Mouse (Mus musculus) hindbrain, embryonic 13.5 days (tissue): ENCODE data around the gene Dlg5. TPM values are rescaled to one million over a fixed set of nuclear protein-coding genes. Genes with fewer than 3 reads are reported as not detected.

Source experiments
- ATAC-seq: fragments of 200-750 bp; cut with Nextera tagmentation; 2 replicates; pipeline ENCODE4 v1.8.0; 2017; ENCODE audit warnings: moderate TSS enrichment; ENCODE audit not compliant: low FRiP score
- H3K27ac ChIP-seq: fragments of 300-500 bp; sonication (generic); 2 replicates; pipeline ENCODE4 v1.5.1; 2015; ENCODE audit warnings: inconsistent platforms, mild to moderate bottlenecking, moderate library complexity
- H3K27me3 ChIP-seq: fragments of 300-500 bp; sonication (generic); 2 replicates; pipeline ENCODE4 v1.6.1; 2015; ENCODE audit warnings: mild to moderate bottlenecking, inconsistent platforms
- H3K36me3 ChIP-seq: fragments of 300-500 bp; sonication (generic); 2 replicates; pipeline ENCODE4 v1.6.1; 2015; ENCODE audit warnings: mild to moderate bottlenecking, inconsistent platforms
- H3K4me1 ChIP-seq: fragments of 300-500 bp; sonication (generic); replicated peaks from 2 replicates; pipeline ENCODE4 v1.6.1; 2015; ENCODE audit warnings: inconsistent platforms
- H3K4me2 ChIP-seq: fragments of 300-500 bp; sonication (generic); 2 replicates; pipeline ENCODE4 v1.6.1; 2015; ENCODE audit warnings: inconsistent platforms, mild to moderate bottlenecking, moderate library complexity
- H3K4me3 ChIP-seq: fragments of 300-500 bp; sonication (generic); 2 replicates; pipeline ENCODE4 v1.5.1; 2015; ENCODE audit warnings: mild to moderate bottlenecking, inconsistent platforms
- H3K9ac ChIP-seq: fragments of 300-500 bp; sonication (generic); 2 replicates; pipeline ENCODE4 v1.6.1; 2015; ENCODE audit warnings: mild to moderate bottlenecking, inconsistent platforms
- H3K9me3 ChIP-seq: fragments of 300-500 bp; sonication (generic); 2 replicates; pipeline ENCODE4 v1.6.1; 2016; ENCODE audit warnings: inconsistent platforms
- WGBS: fragments of 180-500 bp; shearing (Covaris S2); methylation state at CpG from one replicate; pipeline ENCODE4 v1.1.7; 2015; 5-methylcytosine and 5-hydroxymethylcytosine counted together
- polyA plus RNA-seq: library from polyadenylated mRNA; unstranded; fragments of >200 nt; fragmentation: Nextera tagmentation; extraction: Ambion mirVana; gene quantifications from 2 replicates; pipeline ENCODE4 v1.2.1, GENCODE M21; 2015

The Dlg5 gene
- polyA plus RNA-seq, 1 experiment from 2014 or later = 18.7 TPM

DNA sequence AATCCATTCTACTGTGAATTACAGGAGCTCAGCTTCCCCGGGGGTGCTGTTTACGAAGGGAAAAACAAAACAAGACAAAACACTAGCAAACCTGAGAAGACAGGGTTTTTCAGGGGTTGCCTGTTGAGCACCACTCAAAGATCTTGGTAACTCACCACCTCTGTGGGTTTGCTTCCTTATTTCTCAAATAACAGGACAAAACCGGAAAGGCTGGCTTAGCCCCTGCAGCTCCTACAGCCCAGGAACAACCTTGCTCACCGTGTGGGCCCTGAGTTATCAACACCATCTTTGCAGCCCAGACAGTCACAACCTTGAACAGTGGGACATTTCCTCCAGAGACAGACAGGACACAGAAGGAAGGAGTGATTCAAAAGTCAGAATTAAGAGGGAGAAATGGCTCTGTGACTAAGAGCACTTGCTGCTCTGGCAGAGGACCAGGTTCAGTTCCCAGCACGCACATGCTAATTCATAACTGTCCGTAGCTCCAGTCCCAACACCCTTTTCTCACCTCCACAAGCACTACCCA, 66.2 kb downstream of the Dlg5 start:
- 89% methylated on average over 6 of the region's 6 CpGs for WGBS
- Histone ChIP-seq H3K9ac (no peak overlapping the region), H3K4me1 (peaks cover 10% of the 10 kb centered on the region)

DNA sequence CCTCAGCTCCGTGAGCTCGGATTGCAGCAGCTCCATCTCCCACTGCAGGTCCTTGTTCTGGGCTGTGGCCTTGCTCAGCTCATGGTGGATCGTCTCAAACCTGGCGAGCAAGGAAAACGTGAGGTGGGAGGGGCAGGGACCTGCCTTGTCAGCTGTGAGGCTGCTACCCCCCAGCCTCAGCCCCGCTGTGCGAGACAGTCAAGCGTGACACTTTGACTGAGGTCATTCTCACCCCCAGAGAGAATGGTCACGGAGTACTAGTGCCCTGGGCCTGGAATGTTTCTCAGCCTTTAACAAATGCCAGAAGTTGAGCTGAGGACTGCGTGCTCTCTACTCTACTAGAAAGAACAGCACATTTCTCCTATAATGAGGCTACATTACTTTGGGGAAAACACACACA, 69.1 kb downstream of the Dlg5 start:
- 61% methylated on average over 10 of the region's 10 CpGs for WGBS
- H3K9ac ChIP-seq = no peak overlapping the region
- H3K36me3 ChIP-seq = peaks cover 51% of the 10 kb centered on the region

More for the DNA sequence above, 66.2 kb downstream of the Dlg5 start:
- Histone ChIP-seq H3K36me3 (peaks cover 31% of the 10 kb centered on the region), H3K9me3 (no peaks in the 10 kb centered on the region), H3K27me3 (no peaks in the 10 kb centered on the region), H3K27ac (no peak overlapping the region), H3K4me3 (no peak overlapping the region), H3K4me2 (no peak overlapping the region)
- no peak for ATAC-seq

DNA sequence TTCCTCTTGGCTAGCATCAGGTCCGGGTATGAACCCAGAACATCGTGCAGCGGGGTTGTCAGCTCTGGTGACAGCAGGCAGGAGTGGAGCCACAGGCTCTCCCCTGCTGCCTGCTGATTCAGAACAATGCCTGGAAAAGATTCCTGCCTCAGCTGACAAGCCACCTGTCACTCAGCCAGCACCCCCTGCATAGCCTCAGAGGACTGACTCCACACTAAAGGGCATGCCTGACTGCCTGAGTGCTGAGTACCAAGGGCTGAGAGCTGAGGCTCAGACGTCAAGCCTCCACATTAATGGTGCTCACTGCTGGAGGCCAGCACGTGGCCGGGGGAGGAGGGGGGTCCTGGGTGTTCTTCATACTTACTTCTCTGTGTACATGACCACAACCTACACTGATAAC, 72.4 kb downstream of the Dlg5 start:
- no peaks in the 10 kb centered on the region for H3K9me3 ChIP-seq
- H3K27me3 ChIP-seq = no peaks in the 10 kb centered on the region
- H3K4me3 ChIP-seq = no peak overlapping the region
- H3K36me3 ChIP-seq = peaks cover 83% of the 10 kb centered on the region
- no peak overlapping the region for H3K9ac ChIP-seq
- H3K4me2 ChIP-seq = no peak overlapping the region
- H3K27ac ChIP-seq = no peak overlapping the region
- no peak for ATAC-seq
- H3K4me1 ChIP-seq = no peaks in the 10 kb centered on the region; the same call in 1 of the 2 replicates
- WGBS = 53% methylated on average over 6 of the region's 6 CpGs

More for the DNA sequence above, 69.1 kb downstream of the Dlg5 start:
- ATAC-seq = no peak
- Histone ChIP-seq H3K27me3 (no peaks in the 10 kb centered on the region), H3K4me2 (no peak overlapping the region), H3K27ac (no peak overlapping the region), H3K4me1 (peaks cover 4% of the 10 kb centered on the region), H3K4me3 (no peak overlapping the region), H3K9me3 (no peaks in the 10 kb centered on the region)

DNA sequence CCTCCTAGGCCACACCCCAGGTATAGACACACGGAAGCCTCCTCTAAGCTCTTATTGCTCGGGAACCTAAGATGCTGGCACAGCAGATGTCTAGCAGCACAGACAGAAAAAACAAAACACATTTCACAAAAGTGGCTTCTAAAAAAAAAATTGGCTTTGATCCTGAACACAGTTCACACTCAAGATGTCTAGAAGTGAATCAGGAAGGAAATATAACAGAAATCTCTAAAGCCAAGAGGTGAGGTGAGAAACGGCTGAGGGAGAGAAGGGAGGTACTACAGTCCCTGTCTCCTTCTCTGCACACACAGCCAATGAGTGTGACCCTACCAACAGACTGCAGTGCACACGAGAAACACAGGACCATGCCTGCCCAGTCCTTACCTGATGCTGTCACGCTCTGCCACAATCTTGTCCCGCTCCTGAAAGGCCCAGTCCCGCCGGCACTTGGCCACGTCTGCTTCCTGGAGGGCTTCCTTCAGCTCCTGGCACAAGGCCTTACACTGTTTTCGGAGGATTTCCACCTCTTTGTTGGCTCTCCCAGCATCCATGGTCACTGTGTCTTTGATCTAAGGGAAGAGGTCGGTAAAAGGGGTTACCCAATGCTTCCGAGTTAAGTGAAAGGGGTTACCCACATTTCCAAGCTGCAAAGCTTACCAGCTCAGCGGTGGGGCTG, 73.9 kb downstream of the Dlg5 start:
- WGBS = 84% methylated on average over 13 of the region's 13 CpGs
- no peak overlapping the region for H3K27ac ChIP-seq

DNA sequence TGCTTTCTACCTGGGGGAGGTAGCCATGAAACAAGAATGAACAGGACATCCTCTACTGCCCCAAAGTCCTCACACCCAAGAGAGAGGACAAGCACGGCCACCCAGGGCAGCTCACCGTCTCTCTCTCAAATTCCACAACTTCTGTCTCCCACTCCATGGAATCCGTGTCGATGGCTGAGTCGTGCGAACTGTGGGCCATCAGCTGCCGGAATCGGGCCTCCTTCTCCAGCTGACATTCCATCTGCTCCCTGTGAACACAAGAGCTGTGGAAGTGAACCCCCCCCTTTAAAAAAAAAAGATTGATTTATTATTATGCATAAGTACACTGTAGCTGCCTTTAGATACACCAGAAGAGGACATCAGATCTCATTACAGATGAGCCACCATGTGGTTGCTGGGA, 79.7 kb downstream of the Dlg5 start:
- Histone ChIP-seq H3K4me2 (no peak overlapping the region), H3K9me3 (no peaks in the 10 kb centered on the region), H3K9ac (no peak overlapping the region), H3K4me1 (no peaks in the 10 kb centered on the region), H3K4me3 (no peak overlapping the region), H3K27me3 (no peaks in the 10 kb centered on the region), H3K36me3 (peaks cover 90% of the 10 kb centered on the region), H3K27ac (no peak overlapping the region)
- 96% methylated on average over 8 of the region's 8 CpGs for WGBS
- ATAC-seq = no peak

More for the DNA sequence above, 73.9 kb downstream of the Dlg5 start:
- Histone ChIP-seq H3K4me1 (no peaks in the 10 kb centered on the region), H3K9ac (no peak overlapping the region), H3K36me3 (peaks cover 82% of the 10 kb centered on the region), H3K27me3 (no peaks in the 10 kb centered on the region), H3K4me3 (no peak overlapping the region), H3K9me3 (no peaks in the 10 kb centered on the region), H3K4me2 (no peak overlapping the region)
- ATAC-seq = no peak

DNA sequence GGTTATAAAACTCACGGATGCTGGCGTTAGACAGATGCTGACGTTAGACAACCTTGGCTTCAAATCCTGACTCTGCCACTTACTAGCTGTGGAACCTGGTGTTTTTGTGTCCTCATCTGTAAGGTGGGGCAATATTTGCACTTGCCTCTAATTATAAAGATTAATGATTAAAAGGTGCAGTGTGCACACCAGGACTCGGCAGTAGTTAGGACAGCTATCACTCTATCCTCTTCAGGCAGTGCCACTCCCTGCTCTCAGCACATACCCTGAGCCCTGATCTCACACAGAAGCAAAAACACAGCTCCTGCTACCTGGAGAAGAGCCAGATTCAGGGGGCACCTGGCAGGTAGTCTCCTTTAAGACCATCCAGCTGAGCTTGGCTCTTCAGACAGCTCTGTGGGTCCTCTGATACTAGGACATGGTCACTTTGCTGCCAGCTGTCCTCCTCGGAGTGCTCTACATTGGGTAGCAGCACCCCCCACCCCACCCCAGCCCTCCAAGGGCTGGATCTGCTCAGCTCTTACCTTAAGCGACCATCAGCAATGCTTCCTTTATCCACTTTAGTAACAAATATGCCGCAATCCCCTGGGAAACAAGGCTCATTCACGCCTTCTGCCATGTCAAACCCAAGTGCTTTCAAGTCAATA, 80.9 kb downstream of the Dlg5 start:
- Histone ChIP-seq H3K4me3 (no peak overlapping the region), H3K9me3 (no peaks in the 10 kb centered on the region), H3K4me1 (no peaks in the 10 kb centered on the region), H3K27ac (no peak overlapping the region), H3K9ac (no peak overlapping the region), H3K27me3 (no peaks in the 10 kb centered on the region), H3K4me2 (no peak overlapping the region), H3K36me3 (peaks cover 87% of the 10 kb centered on the region)
- no peak for ATAC-seq
- 93% methylated on average over 8 of the region's 8 CpGs for WGBS

DNA sequence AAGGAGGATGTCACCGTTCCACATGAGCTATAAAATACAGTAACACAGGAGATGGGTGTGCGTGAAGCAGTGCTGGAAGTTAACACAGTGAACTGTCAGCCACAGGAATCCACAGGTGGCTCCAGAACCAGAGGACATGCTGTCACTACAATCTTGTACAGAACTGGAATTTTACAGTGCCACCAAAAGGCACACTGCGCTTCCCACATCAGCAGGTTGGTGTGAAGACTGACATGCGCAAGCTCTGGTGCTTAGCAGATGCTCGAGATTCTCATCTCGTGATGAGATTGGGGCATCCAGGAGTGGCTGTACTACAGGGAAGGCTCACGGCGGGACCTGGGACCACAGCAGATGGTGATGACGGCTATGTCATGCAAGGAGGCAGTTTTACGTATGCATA, 82.9 kb downstream of the Dlg5 start:
- no peaks in the 10 kb centered on the region for H3K4me1 ChIP-seq
- ATAC-seq = no peak
- 91% methylated on average over 10 of the region's 10 CpGs for WGBS
- no peak overlapping the region for H3K4me2 ChIP-seq
- H3K27ac ChIP-seq = no peak overlapping the region
- no peak overlapping the region for H3K4me3 ChIP-seq
- no peak overlapping the region for H3K9ac ChIP-seq
- no peaks in the 10 kb centered on the region for H3K9me3 ChIP-seq
- H3K36me3 ChIP-seq = peaks cover 91% of the 10 kb centered on the region
- H3K27me3 ChIP-seq = no peaks in the 10 kb centered on the region

DNA sequence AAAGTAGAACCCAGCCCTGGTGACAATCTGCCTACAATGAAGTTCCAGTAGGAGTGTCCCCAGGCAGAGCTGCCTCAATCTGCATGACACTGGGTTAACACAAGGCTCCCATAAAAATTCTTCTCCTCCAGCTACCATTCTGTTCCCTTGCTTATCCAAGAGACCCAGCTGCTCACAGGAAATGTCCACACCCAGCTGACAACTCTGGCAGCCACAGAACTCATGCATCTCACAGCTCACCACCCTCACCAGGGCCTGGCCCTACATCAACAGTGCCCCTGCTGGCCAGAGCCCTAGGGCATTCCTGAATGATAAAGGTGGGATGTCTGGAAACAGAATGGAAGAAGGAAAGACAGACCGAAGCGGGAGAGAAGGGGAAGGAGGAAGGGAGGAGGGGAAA, 96.8 kb downstream of the Dlg5 start:
- H3K27me3 ChIP-seq = no peaks in the 10 kb centered on the region
- no peak overlapping the region for H3K27ac ChIP-seq
- H3K4me1 ChIP-seq = peaks cover 13% of the 10 kb centered on the region
- H3K36me3 ChIP-seq = peaks cover 91% of the 10 kb centered on the region
- WGBS = 72% methylated on average over 2 of the region's 2 CpGs
- H3K4me3 ChIP-seq = no peak overlapping the region
- H3K4me2 ChIP-seq = no peak overlapping the region
- no peak overlapping the region for H3K9ac ChIP-seq
- H3K9me3 ChIP-seq = no peaks in the 10 kb centered on the region
- no peak for ATAC-seq

DNA sequence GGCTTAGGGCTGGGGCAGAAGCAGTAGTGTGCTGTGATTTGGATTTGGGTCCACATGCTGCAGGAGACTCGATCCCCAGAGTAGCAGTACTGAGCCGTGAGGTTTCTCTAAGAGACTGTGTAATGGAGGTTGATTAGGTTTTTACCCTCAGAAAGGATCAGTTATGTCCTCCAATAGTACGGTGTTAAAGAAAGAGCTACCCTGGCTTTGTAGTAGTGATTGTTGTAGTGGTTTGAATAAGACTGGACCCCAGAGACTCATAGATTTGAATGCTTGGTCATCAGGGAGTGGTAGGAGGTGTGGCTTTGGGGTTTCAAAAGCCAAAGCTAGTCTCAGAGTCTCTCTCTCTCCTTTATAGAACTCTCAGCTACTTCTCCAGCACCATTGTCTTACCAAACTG, 100.9 kb downstream of the Dlg5 start:
- peak overlapping the region; percentile 31 for H3K27ac ChIP-seq
- H3K4me1 ChIP-seq = peaks cover 18% of the 10 kb centered on the region
- no peak overlapping the region for H3K4me2 ChIP-seq
- no peaks in the 10 kb centered on the region for H3K27me3 ChIP-seq
- ATAC-seq = 0 out of 2 replicates have a peak, but pooled peaks have one; percentile 8
- H3K9ac ChIP-seq = no peak overlapping the region
- H3K36me3 ChIP-seq = peaks cover 85% of the 10 kb centered on the region
- WGBS = 58% methylated on average over 3 of the region's 3 CpGs
- H3K9me3 ChIP-seq = no peaks in the 10 kb centered on the region
- no peak overlapping the region for H3K4me3 ChIP-seq

DNA sequence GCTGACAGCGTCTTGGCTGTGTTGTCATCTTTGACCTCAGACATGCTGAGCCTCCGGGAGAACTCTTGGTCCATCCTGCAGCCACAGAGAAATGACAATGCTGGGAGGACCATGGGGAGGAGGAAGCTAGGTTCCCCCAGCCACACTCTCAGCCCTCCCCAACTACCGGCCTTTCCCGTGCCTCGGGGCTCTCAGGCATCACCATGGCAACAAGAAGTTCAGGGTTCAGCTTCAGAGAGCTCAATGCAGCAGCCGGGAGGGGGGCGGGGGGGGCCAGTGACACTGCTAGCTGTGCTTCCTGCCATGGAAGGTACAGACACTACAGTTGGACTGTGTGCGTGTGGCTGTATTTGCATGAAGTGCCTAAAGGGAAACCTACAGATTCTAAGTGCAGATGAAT, 101.3 kb downstream of the Dlg5 start:
- Histone ChIP-seq H3K27me3 (no peaks in the 10 kb centered on the region), H3K4me3 (no peak overlapping the region), H3K36me3 (peaks cover 85% of the 10 kb centered on the region), H3K4me1 (peaks cover 18% of the 10 kb centered on the region), H3K4me2 (peak overlapping the region; percentile 16; the same call in 1 of the 2 replicates), H3K9me3 (no peaks in the 10 kb centered on the region), H3K9ac (no peak overlapping the region), H3K27ac (peak overlapping the region; percentile 31)
- peak; percentile 67 for ATAC-seq
- WGBS = 19% methylated on average over 8 of the region's 8 CpGs

DNA sequence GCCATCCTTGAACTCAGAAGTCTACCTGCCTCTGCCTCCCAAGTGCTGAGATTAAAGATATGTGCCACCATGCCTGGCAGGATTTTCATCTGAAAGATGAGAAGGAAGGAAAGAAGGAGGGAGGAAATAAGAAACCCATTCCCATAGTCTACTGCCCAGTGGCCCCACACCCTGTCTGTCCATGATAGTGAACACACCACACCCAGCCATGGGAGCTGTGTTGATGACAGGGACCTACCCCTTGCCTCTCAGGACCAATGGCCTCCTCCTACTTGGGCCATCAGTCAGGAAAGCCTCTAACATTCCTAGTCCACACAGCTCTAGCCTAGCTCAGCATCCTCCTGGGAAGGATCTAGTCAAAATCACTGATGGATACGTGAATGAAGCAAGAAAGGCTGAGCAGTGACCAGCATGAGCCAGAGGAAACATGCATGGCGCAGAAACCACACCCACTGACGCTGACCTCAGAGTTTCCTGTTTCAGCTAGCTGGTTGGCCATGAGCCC, 102.7 kb downstream of the Dlg5 start:
- H3K4me3 ChIP-seq = no peak overlapping the region
- no peak for ATAC-seq
- H3K27ac ChIP-seq = no peak overlapping the region
- H3K9me3 ChIP-seq = no peaks in the 10 kb centered on the region
- WGBS = 91% methylated on average over 3 of the region's 3 CpGs
- peaks cover 85% of the 10 kb centered on the region for H3K36me3 ChIP-seq
- H3K27me3 ChIP-seq = no peaks in the 10 kb centered on the region
- H3K4me2 ChIP-seq = no peak overlapping the region
- H3K4me1 ChIP-seq = peaks cover 18% of the 10 kb centered on the region
- H3K9ac ChIP-seq = no peak overlapping the region

DNA sequence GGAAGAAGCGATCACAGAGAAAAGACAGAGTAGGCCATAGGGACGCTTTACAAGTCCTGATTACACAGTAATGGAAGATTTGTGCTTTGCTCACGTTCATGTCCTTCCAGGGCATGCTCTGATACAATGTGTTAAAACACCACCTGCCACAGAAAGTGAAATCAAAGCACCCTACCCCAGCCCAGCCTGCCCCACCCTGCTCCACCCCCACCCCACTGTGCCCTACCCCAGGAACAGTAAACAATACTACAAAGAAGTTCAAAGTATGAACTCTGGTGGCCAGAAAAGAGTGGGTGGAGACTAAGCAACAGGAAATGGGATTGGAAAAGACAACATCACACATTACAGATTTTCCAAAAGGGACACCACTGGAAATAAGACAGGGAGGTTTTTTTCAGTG, 104.0 kb downstream of the Dlg5 start:
- Histone ChIP-seq H3K4me2 (no peak overlapping the region), H3K27ac (no peak overlapping the region), H3K27me3 (no peaks in the 10 kb centered on the region), H3K36me3 (peaks cover 85% of the 10 kb centered on the region), H3K9ac (no peak overlapping the region), H3K4me3 (no peak overlapping the region), H3K4me1 (peaks cover 18% of the 10 kb centered on the region), H3K9me3 (no peaks in the 10 kb centered on the region)
- WGBS = 86% methylated on average over 3 of the region's 3 CpGs
- ATAC-seq = no peak
